Mouse (Mus musculus) gastrocnemius, postnatal 4 days (tissue): ENCODE data around the gene Fndc1. TPM values are rescaled to one million over a fixed set of nuclear protein-coding genes. Genes with fewer than 3 reads are reported as not detected.
A peak's percentile ranks its signal among the peaks of the same experiment; 100 is the strongest.

Source experiments
- DNase-seq, 2 experiments: peaks; one replicate each; pipeline ENCODE4 v3.0.0; 2021 to 2022; ENCODE audit warnings: low spot score in 2 of 2, mixed read lengths in 2 of 2
- total RNA-seq, 2 experiments: library from RNA; stranded (reverse); gene quantifications; 2 replicates each; pipeline ENCODE4 v1.2.3; 2021

Gene Fndc1
- total RNA-seq, 2 experiments from 2014 or later, result 298 to 319 TPM

GRCm38 (mm10) chr17:7821553-7822186, 5.4 kb downstream of the Fndc1 start:
- peak; percentile 63 to 71 for DNase-seq

- no peak for DNase-seq
These were observed 6.9 kb downstream of the Fndc1 start for GRCm38 (mm10) chr17:7820176-7820575.

- DNase-seq, result no peak
These were observed 10.5 kb downstream of the Fndc1 start for GRCm38 (mm10) chr17:7816602-7817001.

- no peak for DNase-seq
These were observed 12.7 kb downstream of the Fndc1 start for GRCm38 (mm10) chr17:7814433-7814832.

GRCm38 (mm10) chr17:7808043-7808442, 19.1 kb downstream of the Fndc1 start:
- no peak for DNase-seq

- no peak for DNase-seq
These were observed 22.0 kb downstream of the Fndc1 start for GRCm38 (mm10) chr17:7805105-7805504.

- no peak for DNase-seq
These were observed 24.6 kb downstream of the Fndc1 start for GRCm38 (mm10) chr17:7802483-7802882.

- DNase-seq, result no peak
These were observed 27.2 kb downstream of the Fndc1 start for GRCm38 (mm10) chr17:7799894-7800293.

GRCm38 (mm10) chr17:7795584-7795983, 31.5 kb downstream of the Fndc1 start:
- DNase-seq, result no peak

- no peak for DNase-seq
These were observed 31.9 kb downstream of the Fndc1 start for GRCm38 (mm10) chr17:7795168-7795567.

GRCm38 (mm10) chr17:7794093-7794492, 33.0 kb downstream of the Fndc1 start:
- DNase-seq, result no peak

- DNase-seq, result no peak
These were observed 36.6 kb downstream of the Fndc1 start for GRCm38 (mm10) chr17:7790512-7790911.

GRCm38 (mm10) chr17:7774101-7774500, 53.0 kb downstream of the Fndc1 start:
- no peak for DNase-seq

- DNase-seq, result no peak
These were observed 67.3 kb downstream of the Fndc1 start for GRCm38 (mm10) chr17:7759786-7760185.

GRCm38 (mm10) chr17:7755001-7755400, 72.1 kb downstream of the Fndc1 start:
- no peak for DNase-seq

- no peak for DNase-seq
These were observed 73.7 kb downstream of the Fndc1 start for GRCm38 (mm10) chr17:7753383-7753782.

GRCm38 (mm10) chr17:7749051-7749815, 77.9 kb downstream of the Fndc1 start:
- no peak for DNase-seq

- DNase-seq, result no peak
These were observed 80.3 kb downstream of the Fndc1 start for GRCm38 (mm10) chr17:7746841-7747240.

GRCm38 (mm10) chr17:7744976-7745375, 82.1 kb downstream of the Fndc1 start:
- no peak for DNase-seq

- DNase-seq, result peak in 1 of 2 experiments; percentile 46
These were observed 86.1 kb downstream of the Fndc1 start for GRCm38 (mm10) chr17:7740988-7741387.

GRCm38 (mm10) chr17:7722991-7723390, 104.1 kb downstream of the Fndc1 start:
- no peak for DNase-seq

GRCm38 (mm10) chr17:7718886-7719285, 108.2 kb downstream of the Fndc1 start:
- peak in 1 of 2 experiments; percentile 46 for DNase-seq

GRCm38 (mm10) chr17:7717945-7718344, 109.2 kb downstream of the Fndc1 start:
- no peak for DNase-seq
